In genomic region chr11:19423841-19424815, GRCm38 (mm10) we compare ENCODE assay signal across 8 mouse cellular contexts.
A peak's percentile ranks its signal among the peaks of the same experiment; 100 is the strongest.
DNase-seq lines count a peak whose midpoint lies in the region; ATAC-seq lines count a peak whose summit lies in the region.
"Had no signal": no experiment of that assay in that cellular context is flagged by ENCODE, and none has a peak within 500 bp of the region (broad histone marks: within the 10 kb centered on the region; RNA-seq: fewer than 3 reads in every experiment).

No protein-coding gene starts in this region.

- no peak for ATAC-seq in intestine, embryonic 14.5 days (replicated peaks; ENCODE audit: low FRiP score, low TSS enrichment, low read depth)
- ATAC-seq in erythroid progenitor cell, adult 5-6 weeks (replicated peaks; ENCODE audit: low FRiP score, poor library complexity, severe bottlenecking): no peak

- peaks cover 24% of the 10 kb centered on the region for H3K4me1 ChIP-seq in embryonic facial prominence, embryonic 10.5 days
- H3K4me1 ChIP-seq in intestine, embryonic 14.5 days (replicated peaks; ENCODE audit: control insufficient read depth, insufficient read depth, low read length): peaks cover 11% of the 10 kb centered on the region; the same call in 1 of the 2 replicates

- no peak overlapping the region for H3K4me3 ChIP-seq in embryonic facial prominence, embryonic 10.5 days
- H3K4me3 ChIP-seq in intestine, embryonic 14.5 days (ENCODE audit: low read depth, low read length): no peak overlapping the region
- H3K4me3 ChIP-seq: left cerebral cortex, adult 2 months had no signal

- DNase-seq in brain, adult 2 months (ENCODE audit: low read depth, low spot score): peak; percentile 54
- peak; percentile 52 for DNase-seq in embryonic facial prominence, embryonic 10.5 days (ENCODE audit: low spot score)
- peak; percentile 52 for DNase-seq in intestine, embryonic 14.5 days (ENCODE audit: low spot score)
- DNase-seq in layer of hippocampus, postnatal 25 days (ENCODE audit: extremely low spot score in 1 of 2, low spot score in 1 of 2): peak; percentile 11 to 27
- DNase-seq in mesoderm, embryonic 11.5 days (ENCODE audit: low read depth, low spot score): peak; percentile 63
- DNase-seq in urinary bladder, postnatal 25 days (ENCODE audit: low spot score): peak; percentile 11

- no peaks in the 10 kb centered on the region for H3K9me3 ChIP-seq in embryonic facial prominence, embryonic 10.5 days
- no peaks in the 10 kb centered on the region for H3K9me3 ChIP-seq in intestine, embryonic 14.5 days (ENCODE audit: control insufficient read depth, low read length)

- H3K4me2 ChIP-seq in intestine, embryonic 14.5 days (ENCODE audit: low read length): peak overlapping the region; percentile 23

- H3K27me3 ChIP-seq in embryonic facial prominence, embryonic 10.5 days (replicated peaks; ENCODE audit: low read depth, poor library complexity, severe bottlenecking): no peaks in the 10 kb centered on the region
- H3K27me3 ChIP-seq in intestine, embryonic 14.5 days (replicated peaks; ENCODE audit: control insufficient read depth, insufficient read depth, low read length): no peaks in the 10 kb centered on the region

- 48% methylated on average over 20 of the region's 20 CpGs for WGBS in embryonic facial prominence, embryonic 10.5 days
- WGBS in intestine, embryonic 14.5 days: 32% methylated on average over 20 of the region's 20 CpGs

- no peaks in the 10 kb centered on the region for H3K36me3 ChIP-seq in embryonic facial prominence, embryonic 10.5 days (replicated peaks)
- H3K36me3 ChIP-seq in intestine, embryonic 14.5 days (ENCODE audit: control insufficient read depth, insufficient read depth, low read length): no peaks in the 10 kb centered on the region

- no peak overlapping the region; the same call in 1 of the 2 replicates for H3K27ac ChIP-seq in embryonic facial prominence, embryonic 10.5 days (replicated peaks)
- H3K27ac ChIP-seq in intestine, embryonic 14.5 days (ENCODE audit: low read depth): no peak overlapping the region
- H3K27ac ChIP-seq: left cerebral cortex, adult 2 months had no signal

- H3K9ac ChIP-seq in intestine, embryonic 14.5 days (ENCODE audit: low read length): no peak overlapping the region

Comparison
In these comparisons a context has a peak if more than half of its experiments do, and no peak if none do; other contexts are left out.
1. DNase-seq: peak in every context shown above with its lines; median percentile 63 in mesoderm, embryonic 11.5 days; 54 in brain, adult 2 months; 52 in embryonic facial prominence, embryonic 10.5 days; 52 in intestine, embryonic 14.5 days; 19 in layer of hippocampus, postnatal 25 days; 11 in urinary bladder, postnatal 25 days.